14 mouse cellular contexts compared by ENCODE assay signal in genomic region chr11:6159704-6160275, GRCm38 (mm10). TPM values are rescaled to one million over a fixed set of nuclear protein-coding genes. Genes with fewer than 3 reads are reported as not detected.
"Had no signal": no experiment of that assay in that cellular context is flagged by ENCODE, and none has a peak within 500 bp of the region (broad histone marks: within the 10 kb centered on the region; RNA-seq: fewer than 3 reads in every experiment).

No protein-coding gene starts in this region.

- H3K9me3 ChIP-seq: limb, embryonic 10.5 days; midbrain, embryonic 13.5 days; neural tube, embryonic 13.5 days had no signal

- H3K9ac ChIP-seq: lung, embryonic 14.5 days; midbrain, embryonic 13.5 days; neural tube, embryonic 13.5 days had no signal

- H3K4me3 ChIP-seq: limb, embryonic 10.5 days; midbrain, embryonic 13.5 days; myocyte; neural tube, embryonic 13.5 days had no signal

- H3K27ac ChIP-seq: limb, embryonic 10.5 days; midbrain, embryonic 13.5 days; neural tube, embryonic 13.5 days had no signal

- H3K36me3 ChIP-seq: limb, embryonic 10.5 days; midbrain, embryonic 13.5 days; neural tube, embryonic 13.5 days had no signal

- ATAC-seq: intestine, postnatal 0 days; midbrain, embryonic 13.5 days had no signal

- DNase-seq: kidney, adult 8-10 months; kidney, postnatal 25 days; lung, embryonic 14.5 days; lung, postnatal 10 days; lung, postnatal 4 days; right cerebral cortex, postnatal 14 days; thymus, postnatal 4 days had no signal

- H3K27me3 ChIP-seq: midbrain, embryonic 13.5 days; neural tube, embryonic 13.5 days had no signal

- H3K4me2 ChIP-seq: lung, embryonic 14.5 days; midbrain, embryonic 13.5 days; neural tube, embryonic 13.5 days had no signal

RNA-seq across cellular contexts. Expression of gene A730071L15Rik, which starts 40.0 kb away (rescaled TPM):
- polyA plus RNA-seq: inflammation-experienced regulatory T-cells, adult 6 months; small intestine, adult 2 months had no signal
